Mouse (Mus musculus) cerebellum, adult (tissue): ENCODE results near the gene Gramd1a.

ENCODE experiments used
- ATAC-seq: cut with Nextera tagmentation; 2 replicates; pipeline ENCODE4 v1.9.2; 2017; ENCODE audit warnings: mild to moderate bottlenecking, moderate library complexity, mixed read lengths; ENCODE audit not compliant: insufficient number of reproducible peaks, low FRiP score, low TSS enrichment

Gene Gramd1a

DNA sequence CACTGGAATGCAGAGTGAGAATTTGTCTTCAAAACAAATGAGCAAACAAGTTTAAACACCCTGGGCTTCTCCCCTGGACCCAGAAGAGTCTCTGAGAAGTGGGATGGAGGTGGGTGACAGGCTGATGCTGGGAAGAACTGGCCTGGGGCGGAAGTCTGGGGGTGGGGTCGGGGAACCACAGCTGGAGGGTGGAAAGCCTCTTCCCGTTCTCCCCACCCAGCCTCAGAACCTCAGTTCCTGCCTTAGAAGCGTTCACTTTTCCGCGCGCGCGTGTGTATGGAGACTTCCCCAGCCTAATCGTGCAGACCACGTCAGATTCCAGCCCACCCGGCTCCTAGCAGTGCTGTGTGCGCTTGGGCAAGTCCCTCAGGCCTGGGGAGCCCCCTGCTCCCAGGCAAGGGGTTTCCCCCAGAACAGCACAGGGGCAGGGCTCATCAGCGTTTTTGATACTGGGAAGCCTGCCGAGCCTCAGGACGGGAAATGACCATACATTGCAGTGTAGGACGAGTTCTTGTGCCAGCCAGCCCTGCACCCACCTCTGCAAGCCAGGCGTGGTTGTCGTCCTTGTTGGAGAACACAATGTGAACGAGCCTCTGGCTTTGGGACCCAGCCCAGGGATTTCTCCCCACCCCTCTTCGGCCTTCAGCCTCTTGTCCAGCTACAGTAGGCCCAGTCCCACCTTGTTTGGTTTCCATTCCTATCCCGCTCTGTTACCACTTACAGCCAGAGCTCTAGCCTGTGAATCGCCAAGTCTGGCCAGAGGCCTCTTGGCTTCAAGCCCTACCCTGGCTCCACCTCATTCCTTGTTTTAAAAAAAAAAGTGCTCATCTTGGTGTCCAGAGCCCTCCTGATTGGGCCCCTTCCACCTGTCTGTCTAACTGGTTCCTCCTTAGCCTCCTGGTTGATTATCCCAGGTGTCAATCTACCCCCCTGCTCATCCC, 4.1 kb downstream of the Gramd1a start:
- ATAC-seq = no peak

DNA sequence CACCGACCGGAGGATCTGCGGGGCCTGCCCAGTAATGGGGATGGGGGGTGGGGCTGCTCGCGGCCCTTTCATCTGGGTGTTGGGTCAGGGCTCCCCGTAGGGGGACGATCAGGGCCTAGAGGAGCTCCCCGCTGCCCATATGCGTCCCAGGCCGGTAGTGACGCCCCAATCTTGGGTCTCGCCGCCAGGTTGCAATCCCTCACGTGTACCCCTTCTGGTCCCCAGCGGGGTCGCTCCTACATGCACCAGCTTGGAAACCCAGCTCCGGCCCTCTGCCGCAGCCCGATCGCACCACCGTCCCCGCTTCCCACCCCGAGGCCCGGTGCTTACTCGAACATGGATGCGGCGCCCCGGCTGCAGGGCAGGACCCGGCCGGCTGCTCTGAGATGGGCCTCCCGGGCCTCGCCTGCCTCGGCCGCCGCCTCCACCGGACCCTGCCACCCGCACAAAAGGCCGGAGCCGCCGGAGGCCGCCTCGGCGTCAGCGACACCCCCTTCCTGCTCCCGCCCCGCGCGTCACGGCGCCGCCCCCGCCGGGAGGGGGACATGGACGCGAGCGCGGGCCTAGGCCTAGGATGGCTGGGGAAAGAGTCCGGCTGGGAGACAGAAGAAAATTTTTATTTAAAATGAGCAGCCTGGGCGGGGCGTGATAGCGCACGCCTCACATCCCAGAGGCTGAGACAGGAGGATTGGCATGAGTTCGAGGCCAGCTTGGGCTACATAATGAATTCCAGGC, 5.0 kb downstream of the Gramd1a start:
- ATAC-seq = peak; percentile 81

DNA sequence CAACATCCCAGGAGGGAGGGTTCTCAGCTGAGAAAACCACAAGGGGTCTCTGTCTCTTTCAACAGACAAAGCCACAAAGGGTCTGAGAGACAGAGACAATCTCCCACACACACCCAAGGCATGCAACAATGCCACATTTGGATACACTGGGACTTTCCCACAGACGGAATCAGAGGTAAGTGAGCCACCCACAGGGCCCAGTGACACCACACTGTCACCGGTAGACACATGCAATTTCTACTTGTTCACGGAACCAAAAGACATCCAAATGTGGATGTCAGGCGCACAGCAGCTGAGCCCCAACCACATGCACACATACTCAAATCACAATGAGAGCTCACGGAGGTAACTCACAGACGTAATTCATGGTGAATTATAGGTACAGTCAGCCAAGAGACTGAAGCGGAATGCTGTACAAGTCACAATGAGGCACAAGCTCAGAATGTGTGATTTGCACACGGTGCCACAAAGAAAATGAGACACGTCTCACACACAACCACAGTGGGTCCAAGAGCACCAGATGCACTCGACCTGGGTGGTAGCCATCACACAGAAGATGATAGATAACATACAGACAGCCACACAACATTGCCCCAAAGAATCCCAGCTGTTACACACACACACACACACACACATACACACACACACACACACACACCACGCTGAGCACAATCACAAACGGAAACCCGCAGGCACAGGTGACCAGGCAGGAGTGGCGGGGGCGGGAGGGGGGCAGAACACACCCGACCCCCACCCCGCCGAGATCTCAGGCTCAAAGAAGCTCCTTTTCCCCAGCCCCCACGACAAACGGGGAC, 5.7 kb downstream of the Gramd1a start:
- no peak for ATAC-seq

DNA sequence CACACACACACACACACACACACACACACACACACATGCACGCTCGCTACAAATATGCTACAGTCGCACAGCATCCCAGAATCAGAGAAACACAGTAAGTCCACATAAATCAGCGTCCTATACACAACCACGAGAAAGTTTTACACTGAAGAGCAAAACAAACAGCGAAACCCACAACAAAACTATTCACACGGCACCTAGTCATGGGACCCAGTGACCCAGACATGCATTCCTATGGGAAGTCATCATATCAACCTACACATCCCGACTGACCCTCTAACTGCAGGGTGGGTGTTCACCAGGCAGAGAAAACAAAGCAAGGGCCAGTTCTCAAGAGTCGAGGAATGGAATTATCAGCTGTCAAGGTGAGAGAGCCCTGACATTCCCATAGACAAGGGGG, 6.4 kb downstream of the Gramd1a start:
- ATAC-seq = no peak

DNA sequence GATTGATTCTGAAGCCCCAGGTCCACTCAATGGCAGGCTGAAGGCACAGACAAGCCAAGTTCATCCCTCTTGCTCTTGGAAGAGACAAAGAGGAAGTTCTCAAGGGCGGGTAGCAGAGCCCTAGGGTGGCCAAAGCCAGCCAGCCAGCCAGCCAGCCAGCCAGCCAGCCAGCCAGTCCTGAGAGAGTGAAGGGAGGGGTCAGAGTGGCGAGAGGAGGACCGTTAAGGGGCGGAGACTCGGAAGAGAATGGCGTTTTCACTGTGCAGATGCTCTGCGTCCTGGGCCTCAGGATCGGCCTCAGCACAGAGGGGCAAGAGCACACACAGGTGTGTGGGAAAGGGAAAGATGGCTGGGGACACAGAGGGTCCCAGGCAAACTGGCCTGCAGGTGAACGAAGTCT, 6.9 kb downstream of the Gramd1a start:
- ATAC-seq = peak; percentile 54

DNA sequence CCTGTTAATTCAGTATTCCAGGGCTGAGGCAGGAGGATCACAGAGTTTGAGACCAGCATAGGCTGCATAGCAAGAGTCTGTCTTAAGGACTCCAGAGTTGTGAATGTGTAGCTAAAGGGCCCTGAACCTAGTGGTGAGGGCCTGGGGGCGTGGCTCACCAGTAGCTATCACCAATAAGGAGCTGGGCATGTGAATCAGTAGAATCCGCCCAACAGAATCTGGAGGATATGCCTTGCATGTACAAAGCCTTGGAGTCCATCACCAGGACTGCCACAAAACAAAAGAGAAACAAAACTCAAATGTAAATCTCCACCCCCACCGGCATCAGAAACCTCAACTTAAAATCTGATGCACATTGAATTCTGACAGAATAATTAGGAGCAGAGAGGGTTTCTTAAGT, 7.6 kb downstream of the Gramd1a start:
- no peak for ATAC-seq

DNA sequence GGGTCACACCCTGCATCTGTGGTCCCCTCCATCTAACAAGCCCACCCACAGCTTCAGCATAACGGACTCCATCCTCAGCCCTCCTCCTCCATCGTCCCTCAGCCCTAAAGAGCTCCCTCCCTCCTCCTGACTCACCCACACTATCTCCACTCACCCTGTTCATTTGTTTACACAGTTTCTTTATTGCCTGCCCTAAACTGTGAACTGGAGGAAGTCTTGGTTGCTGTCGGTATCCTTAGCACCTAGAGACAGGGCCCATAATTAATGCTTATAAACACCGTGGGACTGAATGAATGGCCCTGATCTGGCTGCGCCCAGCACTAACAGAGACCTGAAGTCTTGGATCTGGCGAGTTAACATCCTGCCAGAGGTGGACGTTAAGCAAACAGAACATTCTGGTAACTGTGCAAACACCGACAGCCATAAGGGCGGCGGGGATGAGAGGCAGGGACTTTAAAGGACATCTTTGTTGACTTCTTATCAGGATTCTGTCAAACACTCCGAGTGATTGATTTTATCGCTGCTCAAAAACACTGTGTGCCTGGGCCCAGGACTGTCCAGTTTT, 10.0 kb downstream of the Gramd1a start:
- ATAC-seq = no peak

DNA sequence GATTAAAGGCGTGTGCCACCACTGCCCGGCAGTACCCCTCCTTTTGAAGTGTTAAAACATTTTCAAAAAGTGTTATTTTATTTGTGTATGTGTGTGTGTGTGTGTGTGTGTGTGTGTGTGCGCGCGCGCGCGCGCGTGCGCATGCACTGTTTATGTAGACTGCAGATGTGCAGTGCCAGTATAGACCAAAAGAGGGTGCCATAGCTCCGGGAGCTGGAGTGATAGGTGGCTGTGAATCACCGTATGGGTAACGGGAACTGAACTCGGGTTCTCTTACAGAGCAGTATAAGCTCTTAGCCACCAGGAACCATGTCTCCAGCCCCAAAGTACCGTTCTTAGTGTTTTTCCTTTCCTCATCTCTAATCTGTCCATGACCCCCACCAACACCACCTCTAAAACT, 10.8 kb downstream of the Gramd1a start:
- no peak for ATAC-seq

DNA sequence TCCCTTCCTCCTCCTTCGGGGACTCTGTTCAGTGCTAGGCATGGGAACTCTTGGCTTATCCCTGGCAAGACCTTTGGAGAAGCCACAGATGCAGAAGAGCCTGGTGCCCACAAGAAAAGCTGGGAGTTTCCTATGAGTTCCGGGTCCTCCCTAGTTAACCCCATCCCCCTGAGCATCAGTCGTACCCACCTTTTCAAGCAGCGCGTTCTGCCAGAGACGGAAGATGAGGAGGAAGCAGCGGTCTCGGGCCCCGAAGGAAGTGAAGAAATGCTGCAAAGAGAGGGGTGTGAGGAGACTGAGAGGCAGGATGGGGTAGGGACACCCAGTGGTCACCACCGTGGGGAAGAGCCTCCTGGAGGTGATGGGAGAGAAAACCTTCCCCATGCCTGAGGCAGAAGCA, 14.8 kb downstream of the Gramd1a start:
- ATAC-seq = no peak

DNA sequence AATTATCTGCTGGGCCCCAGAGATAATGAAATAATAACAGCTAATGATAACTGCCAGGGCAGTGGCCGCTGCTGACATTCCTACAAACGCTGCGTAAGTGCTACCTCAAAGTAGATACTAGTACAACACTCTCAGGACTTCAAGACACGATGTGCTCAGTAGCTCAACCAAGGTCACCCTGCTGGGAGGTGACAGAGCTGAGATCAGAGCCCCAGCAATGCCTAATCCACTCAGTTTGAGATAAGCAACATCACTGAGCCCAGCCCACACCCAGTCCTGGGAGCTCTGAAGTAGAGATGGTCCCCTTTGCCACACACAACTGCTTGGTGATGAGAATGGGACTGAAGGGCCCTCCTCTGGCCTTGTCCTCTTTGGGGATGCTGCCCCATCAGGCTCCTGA, 15.4 kb downstream of the Gramd1a start:
- no peak for ATAC-seq

DNA sequence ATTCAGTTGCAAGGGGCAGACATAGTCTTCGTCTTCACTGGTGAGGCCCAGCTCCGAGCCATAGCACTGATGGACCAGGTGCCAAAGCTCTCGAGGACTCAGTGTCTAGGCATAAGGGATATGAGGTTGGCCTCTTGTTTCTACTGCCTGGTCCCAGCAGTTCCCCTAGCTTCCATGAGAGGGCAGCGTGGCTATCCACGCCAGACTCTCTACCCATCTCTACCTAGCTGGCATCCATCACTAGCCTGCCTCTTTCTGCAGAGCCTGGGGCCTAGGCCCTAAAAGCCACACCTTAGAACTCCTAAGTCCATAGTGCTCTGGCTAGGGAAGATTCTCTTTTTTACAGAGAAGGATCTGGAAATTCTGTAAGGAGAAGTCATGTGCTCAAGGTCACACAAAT, 15.9 kb downstream of the Gramd1a start:
- peak; percentile 72; the same call in 1 of the 2 replicates for ATAC-seq

DNA sequence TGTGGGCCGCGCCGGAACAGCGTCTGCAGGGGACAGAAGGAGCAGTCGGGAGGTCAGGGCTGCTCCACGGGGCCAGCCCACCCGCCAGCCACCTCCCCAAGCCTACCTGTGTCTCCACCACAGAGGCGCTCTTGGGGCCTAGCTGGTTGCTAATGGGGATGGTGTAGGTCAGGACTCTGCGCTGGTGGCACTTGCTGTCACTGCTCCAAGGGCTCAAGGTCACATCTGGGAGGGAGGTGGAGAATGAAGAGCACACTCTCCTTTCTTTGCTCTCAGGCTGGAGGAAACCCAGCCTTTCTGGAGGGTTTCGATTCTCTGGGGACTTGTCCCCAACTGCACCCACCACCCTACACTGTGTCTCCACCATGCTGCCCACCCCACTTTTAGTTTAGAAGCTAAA, 20.0 kb downstream of the Gramd1a start:
- ATAC-seq = no peak

DNA sequence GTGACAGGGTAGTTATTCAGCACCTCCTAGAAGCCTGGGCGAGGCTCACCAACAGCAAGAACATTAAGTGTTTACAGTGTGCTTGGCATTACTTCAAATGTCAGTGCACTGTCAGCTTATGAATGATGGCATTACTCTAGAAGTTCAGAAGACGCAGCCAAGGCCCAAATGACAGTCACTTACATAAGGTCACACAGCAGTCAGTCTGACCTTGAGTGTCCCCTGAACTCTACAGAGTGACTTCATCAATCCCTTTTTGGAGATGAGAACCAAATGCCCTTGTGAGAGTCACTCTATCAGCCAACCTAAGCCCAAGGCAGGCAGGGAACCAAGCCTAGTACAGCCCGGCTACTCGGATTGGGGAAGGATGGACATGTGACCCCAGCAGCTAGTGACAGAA, 23.8 kb downstream of the Gramd1a start:
- no peak for ATAC-seq

DNA sequence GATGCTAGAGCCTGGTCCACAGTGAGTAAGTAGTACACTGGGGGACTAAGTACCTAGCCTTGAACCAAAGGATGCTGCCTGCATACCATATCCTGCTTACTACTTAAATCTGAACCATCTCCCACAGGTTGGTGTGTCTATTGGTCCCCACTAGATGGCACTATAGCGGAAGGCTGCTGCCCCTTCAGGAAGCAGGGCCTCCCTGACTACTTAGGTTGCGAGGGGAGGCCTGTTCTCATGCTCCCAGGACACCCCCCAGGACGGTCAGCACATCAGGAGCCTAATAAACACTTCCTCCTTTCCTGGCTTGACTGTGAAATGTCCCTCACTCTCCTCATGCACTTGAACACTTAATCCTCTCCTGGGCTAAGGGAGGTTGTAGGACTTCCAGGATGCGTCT, 24.9 kb downstream of the Gramd1a start:
- ATAC-seq = no peak

DNA sequence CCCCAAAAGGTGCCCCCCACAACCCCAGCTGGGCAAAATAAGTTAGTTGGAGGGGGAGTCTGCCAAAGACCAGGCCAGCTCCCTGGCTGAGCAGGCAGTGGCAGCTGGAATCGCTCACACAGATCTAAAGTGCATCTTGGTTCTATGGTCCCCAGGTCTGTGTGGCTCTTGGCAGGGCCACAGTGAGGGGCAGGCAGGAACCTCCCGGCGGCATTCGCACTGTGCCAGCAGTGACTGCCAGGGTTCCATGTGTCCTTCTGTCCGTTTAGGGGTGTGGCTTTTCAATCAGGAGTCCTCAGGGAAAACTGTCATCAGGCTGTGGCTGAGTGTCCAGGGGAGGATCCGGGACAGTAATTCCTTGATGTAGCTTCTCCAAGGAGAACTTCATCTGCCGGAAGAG, 25.5 kb downstream of the Gramd1a start:
- ATAC-seq = no peak

DNA sequence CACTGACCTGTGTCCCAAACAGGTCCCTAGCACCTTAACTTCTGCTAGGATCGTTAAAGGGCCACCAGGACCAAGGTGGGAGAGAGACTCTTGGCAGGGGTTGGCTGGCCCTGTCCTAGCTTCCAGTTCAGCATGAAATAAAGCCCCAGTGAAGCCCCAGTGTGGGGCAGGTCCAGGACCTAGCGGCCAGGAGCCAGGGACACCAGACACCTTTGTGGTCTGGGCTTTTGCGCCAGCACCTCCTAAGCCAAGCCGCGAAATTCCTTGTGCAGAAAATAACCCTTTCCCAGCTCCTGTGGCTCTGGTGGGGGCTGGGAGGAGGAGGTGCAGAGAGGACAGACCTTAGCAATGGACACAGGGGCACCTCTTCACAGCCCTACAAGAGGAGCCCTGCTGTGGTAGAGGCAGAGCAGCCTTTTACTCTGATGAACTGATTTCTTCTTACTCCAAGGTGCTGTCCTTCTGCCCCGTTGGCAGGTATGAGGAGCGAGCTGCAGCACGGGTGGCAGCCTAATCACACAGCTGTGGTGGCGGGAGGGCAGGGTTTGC, 27.5 kb downstream of the Gramd1a start:
- no peak for ATAC-seq

DNA sequence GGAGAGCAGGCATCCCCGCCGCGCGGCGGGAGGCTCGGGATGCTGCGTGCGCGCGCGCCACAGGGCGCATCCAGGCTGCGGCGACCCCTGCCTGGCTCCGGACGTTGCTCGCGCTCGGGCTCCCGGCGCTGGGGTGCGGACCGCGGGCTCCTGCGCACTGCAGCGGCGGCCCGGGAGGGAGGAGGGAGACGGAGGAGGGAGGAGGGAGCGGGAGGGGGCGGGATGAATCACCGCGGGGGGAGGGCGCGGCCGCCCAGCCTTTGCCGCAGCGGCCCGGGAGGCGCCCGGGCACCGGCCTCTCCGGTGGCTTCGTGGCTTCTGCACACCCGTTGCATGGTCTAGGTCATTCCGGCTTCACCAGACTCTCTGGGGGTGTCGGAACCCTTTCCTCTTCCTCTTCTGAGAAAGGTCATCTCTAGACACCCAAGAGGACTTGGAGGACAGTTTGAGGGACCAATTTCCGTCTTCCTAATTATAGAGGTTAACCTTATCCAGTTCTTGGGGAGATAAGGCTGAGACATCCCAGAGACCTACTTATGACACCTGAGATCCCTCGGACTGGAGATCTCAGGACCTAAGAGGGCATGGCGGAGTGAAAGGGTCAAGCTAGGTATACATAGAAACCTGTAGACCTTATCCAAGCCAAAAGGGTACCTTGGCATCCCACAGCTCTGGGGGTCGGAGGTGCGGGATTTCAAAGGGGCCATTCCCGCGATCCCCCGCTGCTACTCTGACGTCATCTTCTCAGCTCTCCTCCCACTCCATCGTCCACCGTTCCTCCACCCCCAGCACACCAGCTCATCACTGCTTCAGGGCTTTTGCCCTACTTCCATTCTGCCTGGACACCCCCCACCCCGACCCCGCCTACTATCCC, 28.6 kb downstream of the Gramd1a start, which contains the start of gene Scn1b:
TSS of gene Scn1b (minus strand) at position 153 of the 874 bp plus-strand sequence.
- ATAC-seq = no peak; the same call in 1 of the 2 replicates

DNA sequence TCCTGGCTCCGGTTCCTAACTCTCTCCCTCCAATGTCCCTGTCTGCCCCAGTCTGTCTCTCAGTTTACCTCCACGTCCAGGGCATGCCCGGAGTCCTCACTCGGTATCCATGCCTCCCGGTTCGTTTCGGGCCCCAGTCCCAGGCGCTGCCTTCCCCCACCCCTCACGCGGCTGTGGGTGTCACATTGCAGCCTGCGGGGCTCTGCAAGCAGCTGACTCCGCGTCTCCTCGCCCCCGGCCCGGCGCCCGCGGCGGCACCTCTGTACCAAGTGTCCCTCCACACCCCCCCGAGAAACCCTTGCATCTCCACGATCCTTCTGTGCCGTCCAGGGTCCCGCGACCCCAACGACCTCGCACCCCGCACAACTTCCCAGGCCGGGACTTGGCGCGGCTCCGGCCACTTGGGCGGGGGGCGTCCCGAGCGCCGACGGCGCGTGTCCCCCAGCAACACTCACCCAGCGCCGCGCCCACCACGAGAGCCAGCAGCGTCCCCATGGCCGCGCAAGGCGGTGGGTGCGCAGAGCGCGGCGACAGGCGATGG, 29.4 kb downstream of the Gramd1a start:
- no peak; the same call in 1 of the 2 replicates for ATAC-seq

DNA sequence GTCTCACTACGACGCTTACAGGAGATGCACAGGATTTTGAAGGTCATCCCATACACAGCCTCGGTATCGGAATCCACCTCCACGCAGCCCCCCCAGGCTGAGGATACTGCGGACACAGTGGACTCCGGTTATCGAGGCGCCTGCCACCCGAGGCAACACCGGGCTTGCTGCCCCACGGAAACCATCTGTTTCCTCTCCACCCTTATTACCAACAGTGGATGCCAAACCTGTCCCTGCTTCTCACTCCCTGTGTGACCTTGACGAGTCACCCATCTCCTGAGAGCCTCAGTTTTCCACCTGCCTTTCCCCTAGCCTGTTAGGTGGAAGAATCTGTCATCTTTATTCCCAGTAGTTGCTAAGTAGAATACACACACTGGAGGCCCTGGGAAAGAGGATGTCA, 30.6 kb downstream of the Gramd1a start:
- ATAC-seq = peak; percentile 19; the same call in 1 of the 2 replicates
